Mouse (Mus musculus): ENCODE measurements around the gene Ear10. TPM values are rescaled to one million over a fixed set of nuclear protein-coding genes. Genes with fewer than 3 reads are reported as not detected.
"Not testable (repeated sequence)": the region's sequence is repeated elsewhere in the genome, so short reads cannot be mapped to it uniquely, and the experiment has no call there.

Ear10 gene
- polyA plus RNA-seq (2015; fragmentation: Nextera tagmentation; extraction: Ambion mirVana): not detected in 2 replicates

GRCm38 (mm10) chr14:43923459-43923858, at the start of gene Ear10:
TSS of gene Ear10 (minus strand) at chr14:43923559.
- ATAC-seq; H3K27ac ChIP-seq; H3K9ac ChIP-seq (replicated peaks); H3K36me3 ChIP-seq; H3K4me1 ChIP-seq (replicated peaks); H3K4me2 ChIP-seq (replicated peaks); H3K9me3 ChIP-seq; H3K27me3 ChIP-seq; H3K4me3 ChIP-seq (replicated peaks): not testable (repeated sequence)
- 86% methylated on average over 3 of the region's 3 CpGs for WGBS

- no CpG with 5 or more reads among the region's 2 CpGs for WGBS
- H3K9ac ChIP-seq (replicated peaks); ATAC-seq; H3K4me3 ChIP-seq (replicated peaks); H3K27ac ChIP-seq; H3K9me3 ChIP-seq; H3K4me1 ChIP-seq (replicated peaks); H3K36me3 ChIP-seq; H3K4me2 ChIP-seq (replicated peaks); H3K27me3 ChIP-seq: not testable (repeated sequence)
Measured at GRCm38 (mm10) chr14:43956769-43957168, 33.4 kb upstream of the Ear10 start, which contains the start of gene Ang5. TSS of gene Ang5 (plus strand) at chr14:43957069.

- no CpG with 5 or more reads among the region's 1 CpGs for WGBS
- not testable (repeated sequence) for H3K4me1 ChIP-seq (replicated peaks); H3K36me3 ChIP-seq; H3K4me3 ChIP-seq (replicated peaks); ATAC-seq; H3K4me2 ChIP-seq (replicated peaks); H3K9ac ChIP-seq (replicated peaks); H3K9me3 ChIP-seq; H3K27ac ChIP-seq; H3K27me3 ChIP-seq
Measured at GRCm38 (mm10) chr14:43955074-43955473, 31.7 kb upstream of the Ear10 start.

GRCm38 (mm10) chr14:43953382-43953781, 30.0 kb upstream of the Ear10 start:
- not testable (repeated sequence) for H3K4me1 ChIP-seq (replicated peaks); ATAC-seq; H3K27me3 ChIP-seq; H3K36me3 ChIP-seq; H3K4me2 ChIP-seq (replicated peaks); H3K4me3 ChIP-seq (replicated peaks); H3K9me3 ChIP-seq; H3K9ac ChIP-seq (replicated peaks); H3K27ac ChIP-seq
- WGBS: 74% methylated on average over 2 of the region's 2 CpGs

GRCm38 (mm10) chr14:43933399-43933798, 10.0 kb upstream of the Ear10 start:
- H3K4me2 ChIP-seq (replicated peaks): not testable (repeated sequence)
- 0 out of 2 replicates have a peak, but pooled peaks have one; percentile 62 for ATAC-seq
- WGBS: 48% methylated on average over 5 of the region's 5 CpGs

GRCm38 (mm10) chr14:43932991-43933390, 9.6 kb upstream of the Ear10 start:
- H3K4me1 ChIP-seq (replicated peaks); H3K4me2 ChIP-seq (replicated peaks); H3K9me3 ChIP-seq; H3K27ac ChIP-seq; H3K4me3 ChIP-seq (replicated peaks); H3K36me3 ChIP-seq; H3K27me3 ChIP-seq; ATAC-seq; H3K9ac ChIP-seq (replicated peaks): not testable (repeated sequence)
- WGBS: 17% methylated on average over 8 of the region's 8 CpGs

More at GRCm38 (mm10) chr14:43933399-43933798, 10.0 kb upstream of the Ear10 start:
- not testable (repeated sequence) for H3K9me3 ChIP-seq; H3K4me3 ChIP-seq (replicated peaks); H3K27ac ChIP-seq; H3K27me3 ChIP-seq; H3K36me3 ChIP-seq; H3K9ac ChIP-seq (replicated peaks); H3K4me1 ChIP-seq (replicated peaks)

GRCm38 (mm10) chr14:43925404-43925950, 2.1 kb upstream of the Ear10 start:
- not testable (repeated sequence) for H3K36me3 ChIP-seq; H3K4me1 ChIP-seq (replicated peaks); H3K27me3 ChIP-seq; H3K9me3 ChIP-seq
- peak overlapping the region; percentile 78 for H3K27ac ChIP-seq
- H3K9ac ChIP-seq (replicated peaks): peak overlapping the region; percentile 59
- H3K4me2 ChIP-seq (replicated peaks): peak overlapping the region; percentile 53
- H3K4me3 ChIP-seq (replicated peaks): peak overlapping the region; percentile 49
- ATAC-seq: peak; percentile 93
- WGBS: 7% methylated on average over 21 of the region's 21 CpGs

- H3K36me3 ChIP-seq: not testable (repeated sequence)
Measured at GRCm38 (mm10) chr14:43924688-43925403, 1.5 kb upstream of the Ear10 start, which contains the start of gene Gm8113. TSS of gene Gm8113 (plus strand) at chr14:43925390.

GRCm38 (mm10) chr14:43918214-43918613, 5.1 kb downstream of the Ear10 start:
- H3K9me3 ChIP-seq; H3K9ac ChIP-seq (replicated peaks); ATAC-seq; H3K4me2 ChIP-seq (replicated peaks); H3K27me3 ChIP-seq; H3K36me3 ChIP-seq; H3K4me1 ChIP-seq (replicated peaks); H3K4me3 ChIP-seq (replicated peaks); H3K27ac ChIP-seq: not testable (repeated sequence)

More at GRCm38 (mm10) chr14:43924688-43925403, 1.5 kb upstream of the Ear10 start, which contains the start of gene Gm8113:
- not testable (repeated sequence) for H3K9me3 ChIP-seq; H3K27me3 ChIP-seq; H3K4me1 ChIP-seq (replicated peaks)
- WGBS: 7% methylated on average over 10 of the region's 10 CpGs
- peak within 1 kb of the TSS; percentile 59 for H3K9ac ChIP-seq (replicated peaks)
- peak within 1 kb of the TSS; percentile 49 for H3K4me3 ChIP-seq (replicated peaks)
- peak within 1 kb of the TSS; percentile 53 for H3K4me2 ChIP-seq (replicated peaks)
- H3K27ac ChIP-seq: peak within 1 kb of the TSS; percentile 78
- ATAC-seq: peak; percentile 96

- H3K9ac ChIP-seq (replicated peaks); H3K27ac ChIP-seq; H3K4me1 ChIP-seq (replicated peaks); ATAC-seq; H3K27me3 ChIP-seq; H3K36me3 ChIP-seq; H3K4me3 ChIP-seq (replicated peaks); H3K9me3 ChIP-seq; H3K4me2 ChIP-seq (replicated peaks): not testable (repeated sequence)
- WGBS: 93% methylated on average over 3 of the region's 3 CpGs
Measured at GRCm38 (mm10) chr14:43898577-43898976, 24.8 kb downstream of the Ear10 start.

GRCm38 (mm10) chr14:43895357-43895756, 28.0 kb downstream of the Ear10 start:
- not testable (repeated sequence) for ATAC-seq; H3K9ac ChIP-seq (replicated peaks); H3K4me2 ChIP-seq (replicated peaks); H3K27me3 ChIP-seq; H3K4me1 ChIP-seq (replicated peaks); H3K36me3 ChIP-seq; H3K4me3 ChIP-seq (replicated peaks); H3K9me3 ChIP-seq; H3K27ac ChIP-seq
- 21% methylated on average over 1 of the region's 2 CpGs for WGBS

GRCm38 (mm10) chr14:43891288-43891687, 32.1 kb downstream of the Ear10 start:
- 93% methylated on average over 1 of the region's 1 CpGs for WGBS
- not testable (repeated sequence) for H3K4me3 ChIP-seq (replicated peaks); H3K27me3 ChIP-seq

More at GRCm38 (mm10) chr14:43891288-43891687, 32.1 kb downstream of the Ear10 start:
- not testable (repeated sequence) for H3K9ac ChIP-seq (replicated peaks); H3K36me3 ChIP-seq; H3K9me3 ChIP-seq; ATAC-seq; H3K27ac ChIP-seq; H3K4me1 ChIP-seq (replicated peaks); H3K4me2 ChIP-seq (replicated peaks)
